Mouse (Mus musculus) retina, embryonic 14.5 days (tissue): ENCODE results near the gene Rnf115.
A peak's percentile ranks its signal among the peaks of the same experiment; 100 is the strongest.
"Not testable (repeated sequence)": the region's sequence is repeated elsewhere in the genome, so short reads cannot be mapped to it uniquely, and the experiment has no call there.

Source experiments
- DNase-seq: peaks from one replicate; pipeline ENCODE4 v3.0.0-alpha.2; 2015; ENCODE audit warnings: low spot score

The Rnf115 gene

DNA sequence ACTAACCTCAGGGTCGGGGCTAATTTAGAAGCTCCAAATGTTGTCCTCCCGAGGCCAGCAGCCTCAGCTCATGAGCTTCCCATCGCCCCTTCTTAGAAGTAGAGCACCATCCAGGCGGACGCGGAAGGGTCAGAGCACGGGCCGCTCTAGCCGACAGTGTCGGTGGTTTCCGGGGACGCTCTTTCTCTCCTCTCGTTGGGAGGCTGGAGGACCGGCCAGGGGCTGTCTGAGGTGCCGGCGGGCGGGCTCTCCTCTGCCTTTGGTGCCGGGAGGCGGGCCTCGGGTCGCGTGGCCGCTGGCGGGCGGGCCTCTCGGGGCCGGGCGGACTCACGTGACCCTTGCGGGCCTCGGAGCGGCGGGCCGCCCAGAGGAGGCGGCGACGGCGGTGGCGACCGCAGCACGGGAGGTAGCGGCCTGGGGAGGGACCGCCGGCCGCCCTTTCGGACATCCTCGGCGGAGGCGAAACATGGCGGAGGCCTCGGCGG is at the start of gene Rnf115, which contains the start of gene Polr3c:
Rnf115 (plus strand) TSS at position 322 of the 485 bp plus-strand sequence.
Polr3c (minus strand) TSS at position 286 of the 485 bp plus-strand sequence.
- DNase-seq, result peak; percentile 98

DNA sequence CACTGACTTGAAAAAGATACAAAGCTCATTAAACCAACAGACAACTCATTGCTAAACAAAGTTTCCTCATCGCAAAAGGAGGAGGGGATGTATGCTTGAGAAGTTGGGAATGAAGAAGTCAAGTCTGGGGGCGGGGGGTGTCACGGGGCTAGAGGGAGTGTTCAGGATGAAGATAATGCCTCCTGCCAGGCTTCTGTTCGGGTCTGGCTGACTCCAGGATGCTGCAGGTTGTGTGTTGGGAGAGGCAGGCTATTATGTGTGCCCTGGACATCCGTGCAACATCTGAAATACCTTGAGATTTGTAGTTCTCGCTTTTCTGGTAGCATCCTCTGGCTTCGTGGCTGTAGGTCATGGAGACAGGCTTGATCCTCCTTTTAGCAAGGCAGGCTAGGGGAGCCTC is 49.0 kb upstream of the Rnf115 start:
- DNase-seq, result no peak

DNA sequence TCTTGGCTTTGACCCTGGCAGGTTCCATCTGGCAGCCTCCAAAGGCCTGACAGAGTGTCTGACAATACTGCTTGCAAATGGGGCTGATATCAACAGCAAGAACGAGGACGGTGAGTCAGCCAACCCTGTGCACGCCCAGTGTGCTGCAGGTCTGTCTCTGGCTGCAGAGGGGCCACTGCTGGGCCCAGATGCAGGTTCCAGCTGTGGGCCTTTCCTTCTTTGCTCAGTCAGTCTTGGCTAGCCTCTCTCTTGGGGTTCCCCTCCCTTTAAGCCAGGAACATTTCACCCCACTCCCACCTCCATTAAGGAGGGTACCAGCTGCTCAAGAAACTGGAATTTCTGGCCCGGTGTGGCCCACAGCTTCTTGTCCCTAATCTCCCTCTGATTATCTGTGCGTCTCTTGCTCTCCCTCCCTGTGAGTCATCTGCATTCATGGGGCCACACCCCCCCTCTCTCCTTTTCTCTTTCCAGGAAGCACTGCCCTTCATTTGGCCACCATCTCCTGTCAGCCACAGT is 48.2 kb upstream of the Rnf115 start:
- no peak for DNase-seq

DNA sequence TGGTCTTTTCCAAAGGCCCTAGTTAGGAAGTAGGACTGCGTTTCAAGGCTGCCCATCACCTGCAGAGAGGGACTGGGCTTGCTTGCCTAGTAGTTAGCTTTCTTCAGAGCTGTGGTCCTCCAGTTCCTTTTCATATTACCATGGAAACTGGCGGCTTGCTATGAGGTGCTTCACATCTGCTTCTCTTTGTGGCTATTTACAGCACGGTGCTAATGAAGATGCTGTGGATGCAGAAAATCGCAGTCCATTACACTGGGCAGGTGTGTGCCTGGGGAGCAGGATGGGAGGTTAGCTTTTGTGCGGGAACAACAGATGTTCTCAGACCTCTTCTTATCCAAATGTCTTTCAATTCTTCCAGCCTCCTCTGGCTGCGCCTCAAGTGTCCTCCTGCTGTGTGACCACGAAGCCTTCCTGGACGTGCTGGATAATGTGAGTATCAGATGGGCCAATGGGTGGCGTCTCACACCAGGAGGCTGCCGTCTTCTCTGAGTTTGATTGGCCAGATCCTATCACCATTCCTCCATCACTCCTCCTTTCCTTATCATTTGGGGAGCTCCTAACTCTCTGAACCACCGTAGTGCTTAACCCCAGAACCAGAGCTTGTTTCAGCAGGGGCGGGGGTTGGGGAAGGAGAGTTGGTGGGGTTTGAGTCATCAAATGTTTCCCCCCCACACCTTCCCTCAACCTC is 47.1 kb upstream of the Rnf115 start:
- DNase-seq, result no peak

DNA sequence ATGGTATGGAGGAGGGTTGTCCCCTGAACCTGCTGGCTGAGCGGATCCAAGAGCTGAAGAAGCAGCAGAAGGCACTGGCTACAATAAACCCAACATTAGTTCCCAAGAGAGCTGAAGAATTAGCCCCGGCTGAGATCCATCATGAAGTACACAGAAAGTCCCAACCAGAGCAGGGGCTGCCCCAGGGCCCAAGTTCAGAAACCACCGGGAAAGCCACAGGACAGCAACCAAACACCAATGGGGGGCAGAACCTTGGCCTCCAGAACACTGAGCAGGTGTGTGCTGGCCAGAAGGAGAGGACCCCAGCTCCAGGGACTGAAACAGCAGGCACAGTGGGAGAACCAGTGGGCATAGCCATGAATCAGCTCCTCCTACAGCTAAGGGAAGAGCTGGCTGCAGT is 44.0 kb upstream of the Rnf115 start:
- no peak for DNase-seq

DNA sequence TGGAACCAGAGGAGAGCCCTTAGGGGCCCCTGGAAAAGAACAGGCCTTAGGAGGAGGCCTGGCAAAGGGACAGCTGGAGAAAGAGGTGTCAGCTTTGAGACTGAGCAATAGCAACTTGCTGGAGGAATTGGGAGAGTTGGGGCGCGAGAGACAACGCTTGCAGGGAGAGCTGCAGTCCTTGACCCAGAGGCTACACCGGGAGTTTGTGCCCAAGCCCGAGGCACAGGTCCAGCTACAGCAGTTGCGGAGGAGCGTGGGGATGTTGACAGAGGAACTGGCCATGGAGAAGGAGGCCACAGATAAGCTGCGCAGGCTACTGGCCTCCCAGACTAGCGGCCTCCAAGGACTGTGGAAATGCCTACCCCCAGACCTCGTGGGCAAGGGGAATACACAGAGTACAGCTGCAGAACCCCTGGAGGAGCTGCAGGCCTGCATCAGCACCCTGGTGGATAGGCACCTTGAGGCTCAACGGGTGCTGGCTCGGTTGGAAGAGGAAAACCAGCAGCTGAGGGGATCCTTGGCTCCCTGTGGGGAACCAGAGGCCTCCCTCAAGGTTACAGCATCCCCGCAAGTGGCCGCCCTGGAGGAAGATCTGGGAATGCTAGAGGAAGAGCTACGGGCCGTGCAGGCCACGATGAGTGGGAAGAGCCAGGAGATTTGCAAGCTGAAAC is 43.2 kb upstream of the Rnf115 start:
- DNase-seq, result no peak

DNA sequence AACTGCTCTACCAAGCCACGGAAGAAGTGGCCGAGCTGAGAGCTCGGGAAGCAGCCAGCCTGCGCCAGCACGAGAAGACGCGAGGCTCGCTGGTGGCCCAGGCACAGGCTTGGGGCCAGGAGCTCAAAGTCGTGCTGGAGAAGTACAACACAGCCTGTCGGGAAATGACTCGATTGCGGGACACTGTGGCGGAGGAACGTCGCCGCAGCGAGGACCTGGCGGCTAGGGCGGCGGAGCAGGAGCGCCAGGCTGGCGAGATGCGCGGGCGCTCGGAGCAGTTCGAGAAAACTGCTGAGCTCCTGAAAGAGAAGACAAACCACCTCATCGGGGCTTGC is 42.7 kb upstream of the Rnf115 start:
- no peak for DNase-seq

DNA sequence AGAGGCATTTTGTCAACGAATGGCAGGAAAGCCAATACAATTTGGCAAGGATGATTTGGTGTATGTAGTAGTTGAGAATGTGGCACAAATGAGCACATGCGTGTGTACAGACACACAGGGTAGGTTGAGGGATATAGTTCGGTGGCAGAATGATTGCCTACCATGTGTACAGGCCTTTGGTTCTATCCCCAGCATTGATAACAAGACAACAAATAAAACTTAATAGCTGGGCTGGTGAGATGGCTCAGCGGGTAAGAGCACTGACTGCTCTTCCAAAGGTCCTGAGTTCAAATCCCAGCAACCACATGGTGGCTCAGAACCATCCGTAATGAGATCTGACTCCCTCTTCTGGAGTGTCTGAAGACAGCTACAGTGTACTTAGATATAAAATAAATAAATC is 41.4 kb upstream of the Rnf115 start:
- DNase-seq, result not testable (repeated sequence)

DNA sequence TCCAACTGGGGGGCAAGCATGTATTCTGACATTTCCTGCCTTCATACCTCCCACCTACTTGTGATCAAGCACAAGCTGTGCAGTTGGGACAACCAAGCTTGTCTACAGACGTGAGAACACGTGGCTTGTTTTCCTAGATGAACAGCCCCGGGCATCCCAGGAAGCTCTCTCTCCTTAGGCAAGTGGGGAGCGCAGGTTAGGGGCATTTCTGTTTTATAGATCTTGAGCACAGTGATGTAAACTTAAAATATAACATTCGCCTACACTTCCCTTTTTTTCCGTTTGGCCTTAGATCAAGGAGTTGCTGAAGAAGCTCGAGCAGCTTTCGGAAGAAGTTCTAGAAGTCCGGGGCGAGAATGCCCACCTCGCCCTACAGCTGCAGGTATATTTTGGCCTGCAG is 38.6 kb upstream of the Rnf115 start:
- no peak for DNase-seq

DNA sequence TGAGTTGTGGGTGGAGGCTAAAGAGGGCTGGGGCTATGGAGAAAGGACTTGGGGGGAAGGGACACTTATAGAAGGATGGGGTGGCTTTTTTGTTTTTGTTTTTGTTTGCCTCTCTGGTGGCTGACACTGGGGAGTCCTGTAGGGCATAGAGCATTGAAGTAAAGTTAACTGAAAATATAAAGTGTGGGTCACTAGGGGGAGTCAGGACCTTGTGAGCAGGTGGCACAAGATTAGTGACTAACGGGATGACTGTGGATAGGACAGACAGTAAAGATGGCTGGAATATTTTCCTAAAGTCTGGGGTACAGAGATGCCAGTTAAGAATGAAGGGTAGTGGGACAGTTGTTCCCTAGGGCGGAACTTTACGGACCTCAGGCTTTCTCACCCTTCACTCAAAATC is 37.2 kb upstream of the Rnf115 start:
- no peak for DNase-seq

DNA sequence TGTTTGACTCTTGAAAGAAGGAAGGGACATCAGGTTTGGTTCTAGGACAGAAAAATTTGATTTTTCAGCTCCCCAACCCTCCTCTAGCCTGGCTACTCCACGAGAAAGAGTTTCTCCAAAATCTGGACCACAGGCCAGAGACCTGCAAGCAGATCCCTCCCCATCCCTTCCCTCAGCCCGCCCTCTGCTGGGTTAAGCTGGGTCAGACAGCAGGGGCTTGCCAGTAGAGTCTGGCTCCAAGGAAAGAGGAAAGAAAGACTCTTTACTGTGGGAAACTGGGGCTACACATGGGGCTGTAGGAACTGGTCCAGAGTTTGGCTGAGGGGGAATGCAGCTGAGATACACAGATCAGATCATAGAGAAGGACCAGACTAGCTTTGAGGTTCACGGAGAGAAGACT is 35.0 kb upstream of the Rnf115 start:
- DNase-seq, result peak; percentile 60

DNA sequence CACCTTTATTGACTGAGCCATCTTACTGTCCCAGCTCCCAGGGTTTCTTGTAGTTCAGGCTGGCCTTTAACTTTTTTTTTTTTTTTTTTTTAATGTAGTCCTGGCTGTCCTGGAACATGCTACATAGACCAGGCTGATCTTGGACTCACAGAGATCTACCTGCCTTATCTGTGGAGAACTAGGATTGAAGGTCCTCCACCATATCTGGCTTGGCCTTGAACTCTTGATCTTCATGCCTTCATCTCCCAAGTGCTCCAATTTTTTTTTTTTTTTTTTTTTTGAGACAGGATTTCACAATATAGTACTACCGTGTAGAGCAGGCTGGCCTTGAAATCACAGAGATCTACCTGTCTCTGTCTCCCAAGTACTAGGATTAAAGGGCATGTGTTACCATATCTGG is 33.9 kb upstream of the Rnf115 start:
- DNase-seq, result no peak

DNA sequence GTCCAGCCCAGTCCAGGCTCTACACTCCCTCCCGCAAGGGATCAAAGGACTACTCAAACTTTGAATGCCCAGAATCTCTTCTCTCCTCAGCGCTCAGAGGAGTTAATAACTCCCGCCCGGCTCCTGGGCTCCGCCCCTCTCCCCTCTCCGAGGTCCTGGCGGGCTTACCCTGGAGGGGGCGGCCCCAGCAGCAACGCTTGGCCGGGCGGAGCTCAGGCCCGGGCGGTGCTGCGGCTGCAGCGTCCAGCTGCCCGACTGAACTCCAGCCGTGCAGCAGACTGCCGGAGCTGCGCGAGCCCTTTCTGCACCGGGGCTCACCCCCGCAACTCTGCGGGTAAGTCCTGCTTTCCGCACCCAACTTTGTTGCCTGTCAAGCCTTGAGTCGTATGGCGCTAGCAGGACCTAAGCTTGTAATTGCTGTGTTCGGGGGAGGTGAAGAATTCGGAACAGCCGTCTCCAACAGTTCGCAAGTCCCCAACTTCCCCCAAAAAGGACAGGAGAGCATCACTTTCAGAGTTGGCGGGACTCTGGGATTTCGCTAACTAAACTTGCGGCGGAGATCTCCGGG is 31.2 kb upstream of the Rnf115 start, which contains the start of gene Pias3:
Pias3 (plus strand) TSS at position 187 of the 568 bp plus-strand sequence.
- DNase-seq, result peak; percentile 85

DNA sequence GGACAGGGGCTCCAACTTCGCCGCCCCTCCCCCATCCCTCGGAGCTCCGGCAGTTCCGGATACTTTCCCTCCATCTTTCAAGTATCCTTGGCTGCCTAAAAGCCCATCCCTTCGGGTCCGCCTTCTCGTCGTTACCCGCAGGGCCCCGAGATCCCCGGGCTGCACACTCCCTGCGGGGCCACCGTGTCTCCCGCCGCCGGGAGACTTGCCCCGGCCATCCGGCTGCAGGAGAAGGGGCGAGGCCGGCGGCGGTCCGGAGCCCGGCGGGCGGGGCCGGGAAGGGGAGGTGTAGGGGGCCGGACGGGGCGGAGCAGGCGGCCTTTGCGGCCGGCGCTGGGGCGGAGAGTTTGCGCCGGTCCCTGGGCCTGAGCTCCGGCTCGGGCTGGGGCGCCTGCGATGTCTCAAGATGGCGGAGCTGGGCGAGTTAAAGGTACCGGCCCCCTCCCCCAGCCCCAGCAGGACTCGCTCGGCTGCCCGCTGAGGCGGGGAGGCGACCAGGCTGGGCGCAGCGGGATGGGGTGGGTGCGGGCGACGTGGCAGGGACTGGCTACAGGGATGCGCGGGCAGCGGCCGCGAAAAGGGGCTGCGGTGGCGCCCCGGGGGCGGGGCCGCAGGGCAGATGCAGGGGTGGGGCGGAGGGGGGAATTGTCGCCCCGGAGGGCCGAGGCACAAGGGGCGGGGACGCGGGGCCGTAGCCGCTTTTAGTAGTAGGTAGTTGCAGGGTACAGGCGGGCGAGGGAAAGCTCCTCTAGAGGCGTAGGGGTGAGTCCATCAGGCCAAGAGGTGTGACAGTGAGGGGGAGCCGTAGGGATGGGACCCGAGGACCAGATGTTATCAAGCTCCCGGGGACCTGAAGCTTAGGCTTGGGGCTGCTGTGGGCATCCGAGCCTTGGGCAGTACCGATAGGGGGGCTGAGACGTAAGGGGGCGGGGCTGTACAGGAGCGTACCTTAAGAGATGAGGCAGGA is 30.4 kb upstream of the Rnf115 start:
- peak; percentile 92 for DNase-seq

DNA sequence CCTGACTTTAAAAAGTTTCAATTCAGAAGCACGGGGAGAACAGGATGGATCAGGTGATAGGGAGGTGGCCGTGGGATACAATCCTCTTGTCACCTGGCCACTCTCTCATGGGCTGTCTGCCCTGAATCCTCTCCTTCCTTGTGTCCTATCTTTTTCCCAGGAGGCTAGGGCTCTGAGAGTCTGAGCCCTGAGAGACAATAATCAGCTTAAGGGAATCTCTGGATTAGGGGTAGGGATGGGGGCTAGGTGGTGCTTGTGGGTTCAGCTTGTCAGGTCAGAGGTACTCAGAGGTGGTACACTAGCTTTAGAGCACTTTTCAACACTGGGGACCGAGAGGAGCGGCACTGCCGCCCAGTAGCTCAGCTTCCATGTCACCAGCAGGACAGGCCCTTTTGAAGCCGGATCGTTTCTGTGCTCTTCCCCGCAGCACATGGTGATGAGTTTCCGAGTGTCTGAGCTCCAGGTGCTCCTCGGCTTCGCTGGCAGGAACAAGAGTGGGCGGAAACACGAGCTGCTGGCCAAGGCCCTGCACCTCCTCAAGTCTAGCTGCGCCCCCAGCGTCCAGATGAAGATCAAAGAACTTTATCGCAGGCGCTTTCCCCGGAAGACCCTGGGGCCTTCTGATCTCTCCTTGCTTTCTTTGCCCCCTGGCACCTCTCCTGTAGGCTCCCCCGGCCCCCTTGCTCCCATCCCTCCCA is 28.3 kb upstream of the Rnf115 start:
- DNase-seq, result no peak

DNA sequence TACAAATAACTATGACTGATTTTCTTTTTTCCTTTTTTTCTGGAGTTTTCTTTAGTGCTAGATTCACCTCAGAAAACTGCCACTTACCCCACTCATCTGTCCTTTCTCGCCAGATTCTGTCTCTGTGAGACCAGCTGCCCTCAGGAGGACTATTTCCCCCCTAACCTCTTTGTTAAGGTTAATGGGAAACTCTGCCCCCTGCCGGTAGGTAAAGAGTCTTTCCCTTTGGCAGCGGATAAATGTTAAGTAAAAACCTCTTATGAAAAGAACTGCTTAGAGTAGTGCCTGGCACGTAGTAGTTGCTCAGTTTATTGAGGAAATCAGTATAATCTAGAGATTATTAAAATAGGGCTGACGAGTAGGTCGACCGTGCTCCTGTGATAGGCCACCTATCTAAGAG is 27.1 kb upstream of the Rnf115 start:
- peak; percentile 50 for DNase-seq

DNA sequence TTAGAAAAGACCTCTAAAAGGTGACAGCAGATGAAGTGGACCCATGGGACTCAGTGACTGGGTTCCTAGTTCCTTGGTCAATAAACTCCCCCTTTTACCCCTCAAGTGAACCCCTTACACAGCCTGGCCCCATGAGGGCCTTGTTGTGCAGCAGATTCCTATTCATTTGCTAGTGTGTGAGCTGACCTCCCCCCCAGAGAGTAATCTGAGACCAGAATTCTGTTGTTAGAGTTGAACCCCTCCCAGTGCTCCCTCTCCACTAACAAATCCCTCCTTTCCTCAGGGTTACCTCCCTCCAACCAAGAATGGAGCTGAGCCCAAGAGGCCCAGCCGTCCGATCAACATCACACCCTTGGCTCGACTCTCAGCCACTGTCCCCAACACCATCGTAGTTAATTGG is 26.5 kb upstream of the Rnf115 start:
- DNase-seq, result no peak

DNA sequence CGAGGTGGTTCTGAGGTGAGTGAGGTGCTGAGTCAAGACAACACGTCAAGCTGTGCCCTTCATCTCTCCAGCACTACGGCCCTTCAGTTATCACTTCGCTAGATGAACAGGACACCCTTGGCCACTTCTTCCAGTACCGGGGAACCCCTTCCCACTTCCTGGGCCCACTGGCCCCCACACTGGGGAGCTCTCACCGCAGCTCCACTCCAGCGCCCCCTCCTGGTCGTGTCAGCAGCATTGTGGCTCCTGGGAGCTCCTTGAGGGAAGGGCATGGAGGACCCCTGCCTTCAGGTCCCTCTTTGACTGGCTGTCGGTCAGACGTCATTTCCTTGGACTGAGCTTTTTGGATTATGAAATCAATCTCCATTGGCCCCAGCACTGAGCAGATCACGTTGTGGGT is 22.7 kb upstream of the Rnf115 start:
- DNase-seq, result peak; percentile 50

DNA sequence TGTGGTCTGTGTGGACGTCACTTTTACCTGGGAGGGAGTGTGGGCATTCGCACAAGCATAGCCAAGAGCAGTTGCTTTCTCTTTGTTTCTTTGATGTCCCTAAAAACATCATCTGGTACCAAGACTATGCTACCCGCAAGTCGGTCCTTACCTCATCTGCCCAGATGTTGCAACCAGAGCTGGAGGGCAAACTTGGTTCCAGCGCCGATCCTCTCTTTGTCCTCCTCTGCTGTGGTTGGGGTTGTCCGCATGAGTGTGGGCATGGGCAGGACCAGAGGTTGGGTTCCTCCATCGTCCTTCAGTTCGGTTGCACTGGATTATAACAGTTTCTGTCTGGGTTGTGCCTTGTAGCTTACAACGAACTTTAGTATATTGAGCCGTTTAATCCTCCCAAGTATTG is 21.2 kb upstream of the Rnf115 start:
- no peak for DNase-seq

DNA sequence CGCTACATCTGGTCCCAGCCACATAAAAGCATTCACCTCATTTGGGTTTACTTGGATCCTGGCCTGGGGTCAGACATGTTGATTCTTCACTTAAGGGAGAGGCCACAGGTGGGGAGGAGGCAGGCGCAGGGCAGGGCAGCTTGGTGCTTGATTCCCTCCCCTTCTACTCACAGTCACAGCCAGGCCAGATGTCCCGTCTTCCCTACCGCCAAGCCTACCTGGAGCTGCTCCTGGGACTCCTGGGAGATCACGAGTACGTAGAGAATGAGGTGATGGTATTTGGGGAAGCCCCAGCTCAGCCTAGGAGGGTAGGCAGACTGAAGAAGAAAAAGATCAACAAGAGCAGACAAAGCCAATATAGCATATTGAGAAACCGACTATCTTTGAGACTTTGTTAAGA is 20.5 kb upstream of the Rnf115 start:
- no peak for DNase-seq
